Mouse (Mus musculus): ENCODE results near the gene Znfx1.
"Not testable (repeated sequence)": the region's sequence is repeated elsewhere in the genome, so short reads cannot be mapped to it uniquely, and the experiment has no call there.

The Znfx1 gene

GRCm38 (mm10) chr2:167053127-167053844, 9.5 kb downstream of the Znfx1 start:
- DNase-seq (ENCODE audit: low read depth, low spot score), result no peak

GRCm38 (mm10) chr2:167048698-167049358, 14.0 kb downstream of the Znfx1 start:
- peak; percentile 43 for DNase-seq (ENCODE audit: low read depth, low spot score)

- no peak for DNase-seq (ENCODE audit: low read depth, low spot score)
Measured at GRCm38 (mm10) chr2:167048223-167048622, 14.6 kb downstream of the Znfx1 start.

GRCm38 (mm10) chr2:167043400-167044121, 19.3 kb downstream of the Znfx1 start:
- no peak for DNase-seq (ENCODE audit: low read depth, low spot score)

GRCm38 (mm10) chr2:167039386-167039785, 23.4 kb downstream of the Znfx1 start:
- DNase-seq (ENCODE audit: low read depth, low spot score), result no peak

- DNase-seq (ENCODE audit: low read depth, low spot score), result no peak
Measured at GRCm38 (mm10) chr2:167038716-167039115, 24.1 kb downstream of the Znfx1 start.

GRCm38 (mm10) chr2:167038297-167038696, 24.5 kb downstream of the Znfx1 start:
- DNase-seq (ENCODE audit: low read depth, low spot score), result no peak

GRCm38 (mm10) chr2:167037710-167038109, 25.1 kb downstream of the Znfx1 start:
- no peak for DNase-seq (ENCODE audit: low read depth, low spot score)

GRCm38 (mm10) chr2:167030507-167030906, 32.3 kb downstream of the Znfx1 start:
- DNase-seq (ENCODE audit: low read depth, low spot score), result peak; percentile 46

GRCm38 (mm10) chr2:167028553-167028952, 34.3 kb downstream of the Znfx1 start:
- DNase-seq (ENCODE audit: low read depth, low spot score), result no peak

- DNase-seq (ENCODE audit: low read depth, low spot score), result no peak
Measured at GRCm38 (mm10) chr2:167019396-167019795, 43.4 kb downstream of the Znfx1 start.

- DNase-seq (ENCODE audit: low read depth, low spot score), result no peak
Measured at GRCm38 (mm10) chr2:167015382-167015718, 47.5 kb downstream of the Znfx1 start.

GRCm38 (mm10) chr2:167014702-167015381, 48.0 kb downstream of the Znfx1 start, which contains the start of gene Ddx27:
Ddx27 (plus strand) TSS chr2:167015193.
- peak; percentile 93 for DNase-seq (ENCODE audit: low read depth, low spot score)

- DNase-seq (ENCODE audit: low read depth, low spot score), result no peak
Measured at GRCm38 (mm10) chr2:167010546-167010945, 52.3 kb downstream of the Znfx1 start.

GRCm38 (mm10) chr2:167009483-167009882, 53.3 kb downstream of the Znfx1 start:
- DNase-seq (ENCODE audit: low read depth, low spot score), result no peak

- DNase-seq (ENCODE audit: low read depth, low spot score), result not testable (repeated sequence)
Measured at GRCm38 (mm10) chr2:167007565-167007964, 55.2 kb downstream of the Znfx1 start.

GRCm38 (mm10) chr2:167007001-167007491, 55.8 kb downstream of the Znfx1 start:
- DNase-seq (ENCODE audit: low read depth, low spot score), result no peak

GRCm38 (mm10) chr2:167006355-167006754, 56.5 kb downstream of the Znfx1 start:
- no peak for DNase-seq (ENCODE audit: low read depth, low spot score)

- peak; percentile 87 for DNase-seq (ENCODE audit: low read depth, low spot score)
Measured at GRCm38 (mm10) chr2:167004099-167004854, 58.5 kb downstream of the Znfx1 start.

- no peak for DNase-seq (ENCODE audit: low read depth, low spot score)
Measured at GRCm38 (mm10) chr2:167001486-167001885, 61.3 kb downstream of the Znfx1 start.

GRCm38 (mm10) chr2:166996533-166996894, 66.3 kb downstream of the Znfx1 start:
- peak; percentile 32 for DNase-seq (ENCODE audit: low read depth, low spot score)
